Mouse (Mus musculus): ENCODE measurements around the gene Mlana.

DNA sequence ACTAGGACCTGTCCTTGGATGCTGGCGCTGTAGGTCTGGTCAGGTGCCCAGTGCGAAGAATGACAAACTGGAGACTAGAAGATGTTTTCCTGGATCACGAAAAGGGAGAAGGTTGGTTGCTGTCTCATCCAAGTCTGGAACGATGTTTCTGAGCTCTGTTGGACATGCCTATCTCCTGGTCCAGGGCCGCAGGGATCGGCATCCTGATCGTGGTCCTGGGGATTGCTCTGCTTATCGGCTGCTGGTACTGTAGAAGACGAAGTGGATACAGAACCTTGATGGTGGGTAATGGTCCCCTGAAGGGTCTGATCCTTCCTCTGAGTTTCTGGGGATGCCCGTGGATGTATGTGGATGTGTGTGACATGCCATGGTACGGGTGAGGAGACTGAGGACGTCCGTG lies 6.8 kb downstream of the Mlana start:
- TF ChIP-seq CTCF (IDR thresholded peaks at IDR 0.05; ENCODE audit: low read depth, low read length) (no peak), EP300 (IDR thresholded peaks at IDR 0.05; ENCODE audit: insufficient read depth, low read depth, low read length) (no peak), POLR2A (IDR thresholded peaks at IDR 0.05; ENCODE audit: insufficient read depth, low read length) (no peak)

Data from ES-Bruce4 (cell line).